Mouse (Mus musculus): ENCODE results near the gene Mgat5b.
"Not testable (repeated sequence)": the region's sequence is repeated elsewhere in the genome, so short reads cannot be mapped to it uniquely, and the experiment has no call there.

The Mgat5b gene

GRCm38 (mm10) chr11:116918323-116919185, at the start of gene Mgat5b:
TSS of gene Mgat5b (plus strand) at chr11:116918863.
- ATAC-seq (ENCODE audit: low TSS enrichment) = peak; percentile 58

DNA sequence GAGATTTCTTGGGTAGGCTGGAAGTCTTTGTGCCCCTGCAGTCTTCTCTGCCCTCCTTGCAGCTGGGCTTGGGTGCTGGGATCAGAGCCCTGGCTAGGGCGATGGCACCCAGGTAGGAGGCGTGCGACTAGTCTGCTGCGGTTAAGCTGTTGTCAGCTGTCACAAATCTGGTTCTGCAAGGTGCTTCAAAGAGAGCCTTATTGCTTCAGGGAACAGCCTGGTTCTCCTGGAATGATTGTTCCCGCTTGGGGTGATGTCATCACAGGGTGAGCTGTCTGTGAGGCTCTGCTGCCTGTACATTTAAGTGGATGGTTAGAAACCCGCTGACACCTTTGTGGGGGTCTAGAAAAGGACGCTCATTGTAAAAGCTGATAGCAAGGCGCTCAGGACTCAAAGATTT, 49.4 kb upstream of the Mgat5b start:
- no peak for ATAC-seq (ENCODE audit: low TSS enrichment)

DNA sequence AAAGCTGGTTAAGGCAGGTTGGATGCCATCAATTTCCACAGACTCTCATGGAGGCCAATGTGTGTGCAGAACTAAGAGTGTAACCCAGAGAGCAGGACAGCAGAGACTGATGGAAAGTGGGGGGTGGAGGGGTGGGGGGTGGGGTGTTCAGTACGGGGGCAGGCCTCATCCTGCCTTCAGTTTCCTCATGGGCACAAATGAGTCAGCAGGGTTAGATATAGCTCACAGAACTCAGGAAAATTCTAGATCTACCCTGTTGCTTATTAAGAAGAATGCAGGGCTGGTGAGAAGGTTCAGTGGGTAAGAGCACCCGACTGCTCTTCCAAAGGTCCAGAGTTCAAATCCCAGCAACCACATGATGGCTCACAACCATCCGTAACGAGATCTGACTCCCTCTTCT, 49.0 kb upstream of the Mgat5b start:
- ATAC-seq (ENCODE audit: low TSS enrichment) = no peak

GRCm38 (mm10) chr11:116871538-116871937, 47.1 kb upstream of the Mgat5b start:
- ATAC-seq (ENCODE audit: low TSS enrichment) = no peak

DNA sequence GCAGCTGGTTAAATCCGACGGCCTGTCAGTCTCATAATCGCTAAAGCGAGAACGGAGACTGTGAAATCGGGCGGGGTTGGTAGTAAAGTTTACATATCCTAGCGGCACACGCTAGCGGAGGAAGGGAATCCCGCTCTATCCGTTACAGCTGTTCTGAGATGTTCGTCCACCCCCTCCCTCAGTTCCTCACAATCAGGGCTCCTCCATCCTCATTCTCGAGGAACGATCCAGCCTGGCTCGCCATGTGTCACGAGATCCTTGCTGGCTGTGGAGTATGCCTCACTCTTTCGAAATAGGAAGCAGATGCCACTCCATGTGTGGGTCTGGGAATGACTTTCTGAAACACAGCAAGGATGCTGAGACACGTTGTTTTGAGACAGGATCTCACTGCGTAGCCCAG, 44.7 kb upstream of the Mgat5b start:
- peak; percentile 84 for ATAC-seq (ENCODE audit: low TSS enrichment)

DNA sequence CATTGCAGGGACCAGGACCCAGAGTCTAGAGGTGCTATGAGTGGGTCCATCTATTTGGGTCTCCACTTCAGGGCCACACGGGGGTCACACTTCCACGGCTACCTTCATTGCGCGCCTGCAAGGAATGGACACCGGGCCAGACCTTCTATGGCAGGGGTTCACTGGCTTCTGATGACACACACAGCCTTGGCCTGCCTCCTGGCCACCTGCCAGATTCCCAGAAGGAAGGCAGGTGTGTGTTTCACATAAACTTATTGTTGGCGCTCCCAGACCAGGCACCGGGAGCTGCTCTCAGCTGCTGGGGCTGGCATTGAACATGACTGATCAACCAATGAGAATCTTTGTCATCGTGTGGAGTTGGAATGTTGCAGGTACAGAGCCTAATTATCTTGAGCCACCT, 40.2 kb upstream of the Mgat5b start:
- no peak for ATAC-seq (ENCODE audit: low TSS enrichment)

GRCm38 (mm10) chr11:116880839-116881238, 37.8 kb upstream of the Mgat5b start:
- ATAC-seq (ENCODE audit: low TSS enrichment) = 0 out of 2 replicates have a peak, but pooled peaks have one; percentile 56

GRCm38 (mm10) chr11:116881440-116881839, 37.2 kb upstream of the Mgat5b start:
- ATAC-seq (ENCODE audit: low TSS enrichment) = no peak; the same call in 1 of the 2 replicates

DNA sequence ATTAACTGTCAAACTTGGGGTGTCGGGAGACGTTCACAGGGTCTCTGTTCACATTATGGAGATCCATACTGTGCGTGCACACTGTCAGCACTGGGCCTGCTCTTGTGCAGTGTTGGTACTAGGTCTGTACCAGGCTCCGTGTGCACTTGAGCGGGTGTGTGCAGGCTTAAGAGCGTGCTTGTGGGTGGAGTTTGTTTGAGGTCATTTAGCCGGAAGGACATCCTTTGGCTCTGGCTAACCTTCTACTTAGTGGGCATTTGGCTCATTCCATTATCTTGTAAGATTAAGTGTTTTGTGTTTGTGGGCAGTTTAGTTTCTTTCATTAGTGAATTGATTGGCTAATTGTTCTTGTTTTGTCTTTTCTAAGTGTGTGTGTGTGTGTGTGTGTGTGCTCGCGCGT, 36.2 kb upstream of the Mgat5b start:
- ATAC-seq (ENCODE audit: low TSS enrichment) = no peak

- no peak for ATAC-seq (ENCODE audit: low TSS enrichment)
Measured at GRCm38 (mm10) chr11:116884061-116884460, 34.6 kb upstream of the Mgat5b start.

GRCm38 (mm10) chr11:116885275-116886151, 33.1 kb upstream of the Mgat5b start:
- peak; percentile 44; the same call in 1 of the 2 replicates for ATAC-seq (ENCODE audit: low TSS enrichment)

DNA sequence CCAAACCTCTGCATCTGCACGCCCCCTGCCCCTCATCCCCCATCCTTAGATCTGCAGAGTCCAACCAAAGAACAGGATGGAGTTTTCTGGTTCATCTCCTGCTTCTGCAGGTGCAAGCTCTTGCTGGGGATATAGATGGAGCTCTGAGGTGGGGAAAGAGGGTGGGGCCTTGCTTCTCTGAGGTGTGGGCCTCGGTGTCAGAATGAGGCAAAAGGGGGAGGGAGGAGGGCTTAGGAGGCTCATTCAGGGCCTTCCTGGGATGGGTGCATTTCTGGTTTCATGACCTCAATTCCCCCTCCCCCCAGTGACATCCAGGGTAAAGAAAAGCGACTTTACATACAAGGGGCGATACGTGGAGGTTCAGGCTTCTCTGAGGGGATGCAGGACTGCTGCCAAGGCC, 31.5 kb upstream of the Mgat5b start:
- no peak for ATAC-seq (ENCODE audit: low TSS enrichment)

DNA sequence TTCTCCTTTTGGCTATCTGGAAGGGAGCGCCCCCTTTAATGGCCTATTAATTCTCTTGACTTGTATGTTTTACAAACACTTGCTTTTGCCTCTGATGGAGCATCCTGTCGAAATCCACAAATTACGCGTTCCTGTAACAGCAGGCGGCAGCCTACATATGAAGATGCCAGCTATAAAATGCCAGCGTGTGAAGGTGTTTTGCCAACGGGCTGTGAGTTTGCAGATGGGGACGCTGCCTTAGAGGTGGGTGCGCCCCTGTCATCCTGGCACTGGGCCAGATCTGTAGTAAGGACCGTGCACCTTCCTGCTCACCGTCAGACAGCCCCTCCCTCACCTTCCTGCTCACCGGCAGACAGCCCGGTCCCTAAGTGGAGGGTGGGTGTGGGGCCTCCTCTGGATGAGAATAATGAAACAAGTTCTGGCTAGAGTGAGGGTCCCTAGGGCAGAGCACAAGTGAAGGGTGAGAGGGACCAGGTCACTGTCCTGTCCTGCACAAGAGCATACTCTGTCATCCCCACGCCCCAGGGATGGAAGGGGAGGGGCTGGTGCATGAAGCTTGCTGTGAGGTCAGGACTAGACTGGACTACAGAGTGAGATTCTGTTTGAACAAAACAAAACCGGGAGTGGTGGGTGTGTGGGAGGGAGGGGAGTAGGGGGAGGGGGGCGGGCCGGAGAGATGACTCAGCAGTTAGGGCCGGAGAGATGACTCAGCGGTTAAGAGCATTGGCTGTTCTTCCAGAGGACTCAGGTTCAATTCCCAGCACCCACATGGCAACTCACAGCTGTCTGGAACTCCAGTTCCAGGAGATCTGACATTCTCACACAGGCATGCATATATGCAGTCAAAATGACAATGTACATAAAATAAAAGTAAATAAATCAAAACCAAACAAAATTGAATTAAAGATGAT, 24.9 kb upstream of the Mgat5b start:
- no peak for ATAC-seq (ENCODE audit: low TSS enrichment)

GRCm38 (mm10) chr11:116895402-116895801, 23.3 kb upstream of the Mgat5b start:
- ATAC-seq (ENCODE audit: low TSS enrichment) = no peak

DNA sequence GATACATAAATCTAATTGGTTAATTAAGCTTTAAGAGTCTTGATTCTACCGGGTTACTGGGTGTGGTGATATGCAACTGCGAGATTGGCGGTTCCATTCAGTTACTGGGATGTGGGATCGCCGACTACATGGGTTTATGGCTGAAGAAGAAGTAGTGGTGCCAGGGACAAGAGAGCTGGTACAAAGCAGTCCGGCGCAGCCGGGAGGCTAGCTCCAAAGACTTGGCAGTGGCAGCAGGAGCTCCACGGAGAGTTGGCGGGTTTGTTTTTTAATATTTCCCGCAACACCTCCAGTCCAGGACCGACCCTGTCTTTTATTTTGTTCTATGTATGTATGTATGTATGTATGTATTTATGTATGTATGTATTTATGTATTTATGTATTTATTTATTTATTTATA, 19.4 kb upstream of the Mgat5b start:
- ATAC-seq (ENCODE audit: low TSS enrichment) = no peak

GRCm38 (mm10) chr11:116902588-116902987, 16.1 kb upstream of the Mgat5b start:
- not testable (repeated sequence) for ATAC-seq (ENCODE audit: low TSS enrichment)

DNA sequence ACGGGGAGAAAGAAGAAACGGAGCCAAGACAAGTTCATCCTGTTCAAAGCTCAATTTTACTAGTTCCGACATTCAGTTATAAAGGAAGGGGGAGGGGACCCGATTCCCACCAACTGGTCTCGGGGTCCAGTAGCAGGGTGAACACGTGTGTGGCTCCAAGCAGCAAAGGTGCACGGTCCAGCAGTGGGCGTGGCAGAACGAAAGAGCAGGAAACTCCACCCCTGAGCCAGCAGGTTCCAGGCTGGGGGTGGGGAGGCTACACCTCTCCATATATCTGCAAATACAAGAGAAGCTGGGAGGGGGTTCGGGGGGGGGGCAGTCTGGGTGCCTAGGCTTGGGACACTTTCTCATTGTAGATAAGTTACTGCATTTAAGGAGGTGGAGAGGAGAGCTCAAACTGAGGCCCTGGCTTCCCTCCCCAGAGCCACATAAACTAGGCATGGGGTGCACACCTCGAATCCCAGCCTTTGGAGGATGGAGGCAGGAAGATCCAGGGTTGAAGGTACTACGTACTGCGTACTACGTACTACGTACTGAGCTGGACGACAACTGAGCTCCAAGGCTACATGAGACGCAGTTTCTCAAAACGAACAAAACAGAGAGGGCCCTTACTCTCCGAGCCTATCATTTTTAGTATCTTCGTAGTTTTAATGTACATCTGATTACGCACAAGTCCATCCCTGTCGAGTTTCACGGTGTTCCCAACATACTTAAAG, 12.8 kb upstream of the Mgat5b start:
- ATAC-seq (ENCODE audit: low TSS enrichment) = peak; percentile 82

DNA sequence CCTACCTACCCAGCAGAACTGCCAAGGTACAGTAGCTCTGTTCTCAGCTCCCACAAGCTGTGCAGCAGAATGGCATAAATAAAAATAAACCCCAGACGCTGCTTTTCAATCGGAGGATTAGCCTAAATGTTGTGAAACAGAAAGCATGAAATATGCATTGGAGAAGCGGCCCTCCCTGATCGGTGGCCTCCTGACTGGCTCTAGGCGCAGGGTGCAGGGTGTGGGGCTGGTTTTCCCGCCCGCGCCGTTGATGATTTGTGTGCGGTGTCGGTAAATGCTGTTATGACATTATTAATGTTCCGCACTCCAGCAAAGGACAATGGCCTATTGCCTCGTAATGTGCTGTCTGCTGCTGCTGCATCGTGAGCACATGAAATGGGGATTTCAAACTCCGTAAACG, 5.1 kb upstream of the Mgat5b start:
- no peak for ATAC-seq (ENCODE audit: low TSS enrichment)

- peak; percentile 35; the same call in 1 of the 2 replicates for ATAC-seq (ENCODE audit: low TSS enrichment)
Measured at GRCm38 (mm10) chr11:116914267-116914885, 4.3 kb upstream of the Mgat5b start.

GRCm38 (mm10) chr11:116915241-116915640, 3.4 kb upstream of the Mgat5b start:
- ATAC-seq (ENCODE audit: low TSS enrichment) = no peak
